Mouse (Mus musculus): ENCODE results near the gene Cdk19. TPM values are rescaled to one million over a fixed set of nuclear protein-coding genes. Genes with fewer than 3 reads are reported as not detected.
"Not testable (repeated sequence)": the region's sequence is repeated elsewhere in the genome, so short reads cannot be mapped to it uniquely, and the experiment has no call there.

Cdk19 gene
- total RNA-seq, 2 experiments from 2014 or later, result 7.6 to 17.1 TPM

DNA sequence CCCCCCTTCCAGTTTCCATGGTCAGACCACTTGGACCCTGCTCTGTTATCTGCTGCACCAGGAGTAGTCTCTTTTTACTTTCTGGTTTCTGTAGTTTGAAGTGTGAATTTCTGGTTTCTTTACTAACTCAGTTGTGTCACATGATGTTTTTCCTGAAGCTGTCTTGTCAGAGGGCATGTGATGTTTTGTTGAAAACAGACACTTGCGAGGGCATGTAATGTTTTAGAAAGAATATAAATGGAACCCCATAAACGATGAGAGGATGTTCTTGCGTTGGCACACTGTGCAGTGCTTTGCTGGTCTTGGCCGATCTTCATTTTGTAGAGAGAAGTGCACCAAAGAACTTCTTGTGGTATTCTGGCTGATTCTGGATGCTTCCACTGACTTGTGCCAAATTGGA lies 46.8 kb downstream of the Cdk19 start:
- no peak for DNase-seq

DNA sequence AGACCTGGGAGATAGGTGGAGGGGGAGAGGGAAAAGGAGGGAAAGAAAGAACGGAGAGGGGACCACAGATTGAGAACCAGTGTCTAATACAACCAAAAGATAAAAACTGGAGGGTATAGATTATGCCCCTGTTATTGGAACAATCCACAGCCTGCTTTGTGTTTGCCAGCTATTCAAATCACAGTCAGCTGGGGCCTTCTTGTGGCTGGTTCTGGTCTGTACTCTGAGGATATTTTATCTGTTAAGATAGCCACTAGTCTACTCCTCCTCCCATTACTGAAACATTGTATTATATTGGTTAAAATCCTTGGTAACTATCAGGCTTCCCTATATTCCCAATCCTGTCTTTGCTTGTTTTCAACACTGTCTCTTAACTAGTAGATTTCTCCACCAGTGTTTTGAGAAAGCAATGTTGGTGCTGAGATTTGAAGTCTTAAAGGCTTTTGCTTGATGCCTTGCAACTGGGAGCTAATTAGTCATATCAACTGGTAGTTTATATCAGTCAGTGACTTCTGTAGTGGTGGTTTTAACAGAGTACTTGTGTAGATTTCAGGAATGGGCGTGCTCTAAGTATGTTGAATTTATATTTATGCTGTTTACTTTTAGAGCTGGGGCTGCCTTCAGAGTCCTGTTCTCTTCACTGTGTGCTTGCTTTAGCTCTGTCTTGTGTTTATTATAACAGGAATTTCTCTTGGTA lies 54.2 kb downstream of the Cdk19 start:
- no peak for DNase-seq

DNA sequence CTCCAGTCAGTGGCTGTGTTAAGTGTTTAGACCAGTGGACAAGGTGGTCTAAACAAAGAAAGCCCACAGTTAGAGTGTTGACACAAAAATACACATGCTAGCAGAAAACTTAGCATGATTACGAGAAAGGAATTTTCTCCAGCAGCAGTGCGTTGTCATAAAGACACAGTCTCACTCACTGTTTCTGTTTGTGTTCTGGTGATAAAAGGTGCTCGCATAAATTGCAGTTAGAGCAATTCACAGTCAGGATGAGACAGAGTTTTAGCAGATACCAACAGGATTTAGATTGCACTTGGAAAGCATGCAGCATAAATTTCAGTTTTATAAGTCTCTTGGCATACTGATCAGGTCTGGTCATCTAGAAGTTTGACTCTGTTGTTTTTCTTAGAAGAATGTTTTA lies 59.5 kb downstream of the Cdk19 start:
- DNase-seq, result no peak

DNA sequence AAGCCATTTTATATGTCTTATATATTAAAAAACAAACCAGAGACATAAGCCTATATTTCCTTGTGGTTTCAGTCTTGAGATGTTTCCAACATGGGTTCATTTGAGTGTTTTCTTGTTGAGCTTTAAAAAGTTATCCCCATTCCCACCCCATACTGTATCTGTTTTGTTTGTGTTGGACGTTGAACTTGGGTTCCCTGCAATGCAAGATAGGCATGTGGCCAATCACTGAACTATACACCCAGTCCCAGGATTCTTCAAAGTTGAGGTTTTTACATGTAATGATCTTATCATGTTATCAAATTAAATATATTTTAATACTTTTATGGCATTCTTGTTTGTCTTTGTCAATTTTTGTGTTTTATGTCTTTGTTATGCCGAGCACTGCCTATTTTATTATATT lies 60.0 kb downstream of the Cdk19 start:
- DNase-seq, result no peak

DNA sequence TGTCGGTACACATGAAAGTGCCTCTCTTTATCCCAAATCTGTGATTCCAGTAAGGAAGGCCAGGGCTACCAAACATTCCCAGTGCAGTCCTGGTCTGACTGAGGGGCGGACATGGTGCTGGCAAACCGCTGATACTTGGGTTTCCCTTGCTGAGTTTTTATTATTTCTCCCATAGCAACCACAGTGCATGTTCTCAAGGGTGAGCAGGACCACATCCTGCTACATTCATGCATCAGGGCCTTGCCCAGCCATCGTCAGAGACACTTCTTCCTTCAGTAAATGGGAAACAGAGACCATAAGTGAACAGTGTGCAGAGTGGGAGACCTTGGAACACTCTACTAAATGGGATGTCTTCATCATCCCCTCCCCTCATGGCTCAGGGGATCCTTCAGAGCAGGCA lies 60.9 kb downstream of the Cdk19 start:
- no peak for DNase-seq

DNA sequence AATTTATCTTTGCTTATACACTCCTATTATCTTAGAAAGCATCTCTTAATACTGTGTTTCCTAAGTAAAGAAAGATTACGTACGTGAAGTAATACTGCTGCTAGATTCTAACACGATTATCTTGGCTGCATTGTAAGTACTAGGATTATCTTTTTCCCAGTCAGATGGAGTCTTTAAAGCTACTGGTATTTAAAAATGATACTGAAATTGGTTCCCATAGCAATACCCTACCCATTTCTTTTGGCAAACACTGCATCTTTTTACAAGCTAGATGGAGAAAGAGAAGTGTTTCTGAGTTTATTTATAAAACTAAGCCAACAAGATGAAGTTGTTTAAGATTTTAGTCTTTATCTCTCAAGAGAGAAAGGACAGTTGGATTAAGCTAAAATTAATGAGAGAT lies 67.3 kb downstream of the Cdk19 start:
- no peak for DNase-seq

DNA sequence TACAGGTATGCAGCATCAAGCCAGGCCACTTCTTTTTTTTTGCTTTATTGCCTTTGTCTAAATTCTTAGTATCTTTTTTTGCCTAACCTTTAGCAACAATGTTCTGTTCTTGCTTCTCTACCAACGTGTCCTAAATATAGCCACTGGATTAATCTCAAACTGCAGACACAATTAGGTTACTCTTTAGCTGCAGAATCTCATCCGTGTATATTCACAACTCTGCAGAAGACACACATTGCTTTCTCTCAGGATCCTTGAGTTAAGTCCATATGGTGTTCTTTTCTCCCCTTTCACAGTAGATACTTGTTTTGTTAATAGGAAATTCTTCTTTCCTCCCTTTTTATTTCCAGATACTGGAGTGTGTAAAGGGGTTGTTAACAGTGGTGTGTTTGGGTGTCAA lies 70.0 kb downstream of the Cdk19 start:
- no peak for DNase-seq

DNA sequence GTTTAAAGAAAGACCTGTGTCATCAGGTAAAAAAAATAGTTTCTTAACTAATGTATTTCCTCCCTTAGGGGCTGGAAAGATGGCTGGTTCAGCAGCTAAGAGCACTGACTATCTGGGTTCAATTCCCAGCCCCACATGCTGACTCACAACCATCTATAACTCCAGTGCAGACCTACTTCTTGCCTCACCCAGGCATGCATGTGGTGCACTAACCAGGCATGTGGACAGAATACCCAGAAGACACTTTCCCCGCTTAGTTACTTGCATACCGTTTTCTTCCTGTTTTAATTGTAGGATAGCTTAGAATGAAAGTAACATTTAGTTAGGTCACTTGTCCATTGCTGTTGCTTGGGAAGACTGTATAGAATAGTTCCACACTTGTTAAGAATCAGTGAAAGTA lies 72.0 kb downstream of the Cdk19 start:
- no peak for DNase-seq

DNA sequence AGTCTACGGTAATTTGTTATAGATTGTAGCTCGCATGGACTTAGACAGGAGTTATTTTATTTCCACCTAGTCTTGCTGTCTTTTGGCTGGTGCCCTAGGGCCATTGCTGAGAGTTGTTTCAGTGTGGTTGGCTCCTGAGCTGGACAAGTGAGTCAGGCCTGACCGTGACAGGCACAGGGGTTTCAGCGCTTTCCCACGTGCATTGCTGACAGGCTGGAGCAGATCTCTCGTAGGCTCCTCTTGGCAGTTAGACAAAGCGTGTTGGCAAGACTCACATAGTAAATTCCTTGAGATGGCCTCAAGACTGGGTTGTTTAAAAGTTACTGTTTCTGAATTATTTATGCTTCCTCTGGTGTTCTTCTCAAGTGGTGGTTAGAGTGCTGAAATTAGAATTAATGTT lies 77.6 kb downstream of the Cdk19 start:
- peak; percentile 75 to 80 for DNase-seq

DNA sequence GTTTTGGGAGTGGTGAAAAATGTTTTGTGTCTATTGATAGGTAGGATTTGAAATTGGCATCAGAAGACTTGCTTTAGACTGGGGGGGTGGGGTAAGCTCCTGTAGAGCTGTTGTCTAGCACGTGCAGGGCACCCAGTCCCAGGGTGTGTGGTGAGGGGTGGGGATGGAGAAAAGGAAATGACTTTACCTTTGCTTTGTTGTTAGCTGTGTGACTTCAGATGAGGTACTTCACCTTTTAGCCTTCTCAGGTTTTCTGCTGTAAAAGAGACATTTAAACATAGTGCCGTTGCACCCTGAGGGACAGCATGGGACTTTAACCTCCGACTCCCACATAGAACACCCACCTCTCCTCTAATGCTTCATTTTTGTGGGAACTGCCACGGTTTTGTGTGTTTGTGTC lies 80.5 kb downstream of the Cdk19 start:
- no peak for DNase-seq

DNA sequence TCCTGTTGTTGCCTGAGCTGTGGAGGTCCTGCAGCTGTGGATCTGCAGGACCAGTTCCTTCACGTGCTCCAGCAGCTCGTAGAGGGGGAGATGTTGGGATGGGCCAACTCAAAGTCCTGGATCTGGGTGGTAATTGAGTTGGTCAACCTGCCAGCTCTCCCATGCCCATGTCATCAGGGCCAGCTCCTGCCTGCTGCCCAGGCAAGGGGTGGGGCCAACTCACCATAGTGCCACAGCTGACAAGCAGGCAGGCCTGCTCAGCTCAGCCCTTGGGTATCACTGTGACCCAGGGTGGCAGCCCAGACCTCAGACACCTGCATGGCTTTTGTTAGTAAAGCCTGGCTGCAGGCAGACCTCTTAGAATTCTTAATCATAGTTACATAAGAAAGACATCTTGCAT lies 81.3 kb downstream of the Cdk19 start:
- DNase-seq, result peak in 1 of 2 experiments; percentile 10

DNA sequence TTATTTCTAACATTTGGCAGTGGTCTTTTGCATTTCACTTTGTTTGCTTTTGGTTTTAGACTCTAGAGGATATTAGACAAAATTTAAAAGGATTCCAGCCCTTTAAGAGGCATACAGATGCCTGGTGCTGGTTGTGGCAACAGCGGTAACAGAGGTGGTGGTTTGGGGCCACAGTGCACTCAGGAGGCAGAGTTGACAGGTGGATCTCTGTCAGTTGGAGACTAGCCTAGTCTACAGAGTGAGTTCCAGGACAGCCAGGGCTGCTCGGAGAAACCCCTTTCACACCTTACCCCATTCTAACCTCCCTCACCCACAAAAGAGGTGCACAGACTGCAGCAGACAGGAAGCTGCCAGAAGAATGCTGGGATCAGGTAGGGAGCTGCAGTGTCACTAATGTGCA lies 82.4 kb downstream of the Cdk19 start:
- DNase-seq, result no peak

DNA sequence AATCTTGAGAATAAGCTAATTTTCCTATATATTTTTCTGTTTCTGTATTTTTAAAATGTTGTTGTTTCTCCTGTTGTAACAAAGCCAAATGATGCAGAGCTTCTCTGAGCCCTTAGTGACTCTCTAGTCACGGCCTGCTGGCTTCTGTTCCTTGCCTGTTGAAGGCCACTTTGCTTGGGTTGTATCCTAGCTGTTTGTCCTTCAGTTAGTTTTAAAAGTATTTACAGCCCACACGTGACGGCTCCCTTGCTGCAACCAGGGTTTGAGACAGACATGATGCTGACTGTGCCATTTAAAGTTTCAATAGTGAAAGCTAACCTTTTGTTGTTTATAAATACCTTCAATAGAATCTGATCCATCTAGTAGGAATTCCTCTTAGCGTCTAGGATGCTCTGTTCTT lies 83.3 kb downstream of the Cdk19 start:
- peak; percentile 40 to 56 for DNase-seq

DNA sequence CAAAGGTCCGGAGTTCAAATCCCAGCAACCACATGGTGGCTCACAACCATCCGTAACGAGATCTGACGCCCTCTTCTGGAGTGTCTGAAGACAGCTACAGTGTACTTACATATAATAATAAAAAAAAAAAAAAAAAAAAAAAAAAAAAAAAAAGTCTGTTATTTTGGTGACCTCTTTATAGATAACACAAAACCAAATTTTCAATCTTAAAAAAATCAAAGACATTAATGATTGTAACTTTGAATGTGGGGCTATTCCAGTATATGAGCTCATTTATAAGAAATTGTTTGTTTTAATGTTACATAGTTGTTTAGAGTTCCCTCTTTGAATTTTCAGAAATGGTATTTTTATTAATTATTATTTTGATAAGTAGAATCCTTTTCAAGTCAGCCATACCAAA lies 85.1 kb downstream of the Cdk19 start:
- not testable (repeated sequence) for DNase-seq

DNA sequence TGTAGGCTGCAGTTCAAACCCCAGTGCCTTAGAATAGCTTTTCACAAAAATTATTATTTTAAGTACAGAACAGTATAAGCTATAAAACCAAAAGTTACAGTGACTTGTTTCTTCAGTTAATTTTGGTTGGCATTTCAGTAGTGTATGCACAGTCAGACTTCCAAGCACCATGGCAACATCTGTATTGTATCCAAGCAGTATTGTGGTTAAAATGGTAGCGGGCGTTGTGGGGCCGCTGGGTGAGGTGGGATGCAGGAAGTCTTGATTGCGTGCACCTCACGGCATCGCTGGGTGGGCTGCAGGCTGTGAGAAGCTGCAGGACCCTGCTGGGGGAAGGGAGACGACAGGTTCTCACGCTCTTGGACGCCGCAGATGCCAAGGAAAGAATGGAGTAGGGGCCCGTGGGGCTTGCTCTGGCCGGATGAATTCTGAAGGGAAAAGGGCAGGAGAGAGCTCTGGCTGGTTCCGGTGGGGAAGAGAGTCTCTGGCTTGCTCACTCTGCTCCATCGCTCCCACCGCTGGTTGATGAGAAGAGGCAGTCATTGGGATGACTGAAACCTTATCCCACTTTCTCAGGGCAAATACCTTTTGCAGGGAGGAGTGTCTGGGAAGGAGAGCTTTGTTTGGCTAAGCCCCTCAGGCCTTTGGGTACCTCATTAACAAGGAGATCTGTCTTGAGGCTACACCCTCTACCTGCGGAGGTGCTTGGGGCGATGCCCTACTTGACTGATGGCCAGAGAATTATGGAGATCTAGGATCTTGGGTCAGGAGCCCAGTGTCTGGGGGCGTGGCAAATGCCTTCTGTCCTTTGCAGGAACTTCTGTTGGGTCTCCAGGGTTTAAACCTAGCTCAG lies 86.1 kb downstream of the Cdk19 start:
- DNase-seq, result no peak

DNA sequence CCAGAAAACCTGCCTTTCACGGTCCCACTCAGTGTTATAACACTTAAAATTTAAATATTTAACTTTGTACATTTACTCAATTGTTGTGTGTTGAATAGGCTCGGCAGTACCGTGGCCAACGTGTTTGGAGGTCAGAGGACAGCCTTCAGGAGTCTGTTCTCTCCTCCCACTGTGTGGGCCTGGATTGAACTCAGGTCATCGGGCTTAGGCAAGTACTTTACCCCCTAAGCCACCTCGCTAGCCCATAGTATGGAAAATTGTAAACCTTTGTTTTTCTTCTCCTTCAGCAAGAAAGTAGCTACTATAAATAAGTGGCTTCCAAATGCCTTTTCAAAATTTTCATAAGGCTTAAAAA lies 86.7 kb downstream of the Cdk19 start:
- no peak for DNase-seq

DNA sequence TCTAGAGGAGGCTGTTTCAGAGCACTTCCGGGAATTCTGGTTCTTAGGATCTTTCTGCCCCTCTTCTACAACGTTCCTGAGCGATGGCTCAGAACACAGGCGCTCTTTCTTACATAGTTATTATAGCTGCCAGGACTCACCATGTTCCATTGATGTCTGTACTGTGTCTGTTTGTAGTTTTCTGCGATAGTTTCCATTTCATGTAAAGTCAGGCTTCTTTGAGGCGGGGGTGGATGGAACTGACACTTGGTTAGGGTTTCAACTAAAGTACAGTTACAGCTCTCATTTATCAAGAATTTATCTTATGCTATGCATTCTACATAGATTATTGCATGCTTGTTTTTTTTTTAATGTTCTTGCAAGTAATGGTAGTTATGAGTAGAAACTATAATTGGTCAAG lies 89.3 kb downstream of the Cdk19 start:
- no peak for DNase-seq

DNA sequence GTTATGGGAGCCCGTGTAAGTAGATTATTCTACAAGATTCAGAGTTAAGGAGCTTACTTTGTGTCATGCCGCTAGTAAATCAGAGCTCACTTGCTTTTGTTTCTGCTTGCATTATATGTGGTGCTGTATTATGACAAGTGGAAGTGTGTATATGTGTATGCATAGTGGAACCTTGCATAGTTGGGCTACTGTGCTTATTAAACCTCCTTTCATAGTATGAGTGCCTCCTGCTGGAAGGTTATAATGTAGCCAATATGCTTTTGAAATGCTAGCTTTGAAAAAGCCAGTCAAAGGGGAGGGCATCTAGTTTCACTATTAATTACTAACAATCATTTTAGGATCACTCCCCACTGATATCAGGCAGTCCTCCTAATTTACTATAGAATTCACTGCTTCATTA lies 89.7 kb downstream of the Cdk19 start:
- no peak for DNase-seq

DNA sequence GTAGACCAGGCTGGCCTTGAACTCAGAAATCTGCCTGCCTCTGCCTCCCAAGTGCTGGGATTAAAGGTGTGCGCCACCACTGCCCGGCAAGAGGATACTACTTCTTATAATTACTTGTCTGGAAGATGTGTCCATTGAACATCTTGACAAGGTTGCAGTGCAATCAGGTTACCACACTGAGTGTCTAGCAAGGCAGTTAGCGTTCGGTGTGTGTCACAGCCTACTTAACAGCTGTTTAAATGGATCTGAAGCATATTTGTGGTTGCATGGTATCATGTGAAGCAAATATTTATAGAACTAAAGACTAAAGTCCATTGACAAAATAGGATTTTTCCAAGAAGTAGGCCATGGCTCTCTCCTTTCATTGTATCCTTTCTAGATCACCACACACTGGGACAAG lies 90.8 kb downstream of the Cdk19 start:
- DNase-seq, result no peak

DNA sequence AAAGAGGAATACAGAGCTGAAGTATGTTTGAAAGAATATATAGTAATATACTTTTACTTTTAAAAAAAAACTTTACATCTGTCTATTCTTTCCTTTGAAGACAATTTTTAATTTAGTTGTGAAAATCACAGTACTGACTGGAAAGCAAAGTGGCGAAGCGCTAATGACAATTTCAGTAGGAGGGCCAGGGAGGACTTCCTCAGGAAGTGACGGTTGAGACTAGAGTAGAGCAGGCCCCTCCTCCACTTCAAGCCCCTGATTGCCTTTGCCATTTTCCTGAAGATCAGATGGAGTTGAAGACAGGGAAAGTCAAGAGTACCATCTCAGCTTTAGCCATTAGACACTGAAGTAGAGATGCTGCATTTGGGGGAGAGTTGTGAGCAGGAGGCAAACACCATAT lies 92.6 kb downstream of the Cdk19 start:
- no peak for DNase-seq

DNA sequence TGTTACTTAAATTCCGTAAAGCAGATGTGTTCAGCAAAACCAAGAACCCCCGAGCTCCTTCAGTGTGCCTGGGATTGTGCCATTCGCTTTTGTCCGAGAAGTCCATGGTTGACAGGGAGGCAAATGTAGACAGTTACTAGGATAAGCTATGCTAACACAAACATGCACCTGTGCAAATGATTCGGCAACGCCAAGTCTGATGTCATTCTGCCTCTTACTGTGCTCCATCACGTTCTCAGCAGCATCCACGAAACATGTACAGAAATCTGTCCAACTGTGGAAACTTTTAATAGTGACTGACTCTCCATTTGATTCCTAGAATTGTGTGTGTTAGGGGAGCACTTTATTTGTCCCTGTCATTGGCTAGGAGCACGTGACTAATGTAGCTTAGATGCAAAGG lies 93.0 kb downstream of the Cdk19 start:
- DNase-seq, result no peak

DNA sequence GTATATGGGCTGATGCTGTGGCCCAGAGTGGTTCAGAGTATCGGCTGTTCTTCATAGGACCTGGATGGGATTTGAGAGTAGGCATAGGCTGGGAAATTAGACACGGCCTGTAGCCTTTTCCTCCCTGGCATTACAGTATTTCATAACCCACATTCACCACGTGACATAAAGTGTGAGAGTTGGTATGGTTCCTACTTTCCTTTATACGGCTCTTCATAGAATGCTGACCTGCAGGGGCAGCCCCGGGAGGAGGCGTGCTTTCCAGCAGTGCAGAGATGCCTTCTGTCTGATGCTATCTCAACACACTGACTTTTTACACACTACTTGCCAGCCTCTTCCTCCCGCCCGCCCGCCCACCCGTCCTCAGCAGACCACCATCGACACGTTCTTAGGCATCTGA lies 96.0 kb downstream of the Cdk19 start:
- no peak for DNase-seq

DNA sequence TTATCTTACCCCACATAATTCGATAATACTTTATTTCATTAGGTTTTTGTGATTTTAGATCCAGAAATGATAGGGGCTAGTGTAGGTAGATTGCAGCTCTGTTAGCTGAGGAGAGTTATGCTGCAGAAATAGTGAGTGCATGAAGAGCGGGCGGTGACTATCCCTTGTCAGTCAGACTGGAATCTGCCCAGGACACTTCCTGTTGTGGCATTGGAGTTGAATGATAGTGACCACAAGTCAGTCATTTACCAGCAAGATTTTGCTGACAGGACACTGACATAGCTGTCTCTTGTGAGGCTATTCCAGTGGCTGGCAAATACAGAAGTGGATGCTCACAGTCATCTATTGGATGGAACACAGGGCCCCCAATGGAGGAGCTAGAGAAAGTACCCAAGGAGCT lies 97.8 kb downstream of the Cdk19 start:
- no peak for DNase-seq

DNA sequence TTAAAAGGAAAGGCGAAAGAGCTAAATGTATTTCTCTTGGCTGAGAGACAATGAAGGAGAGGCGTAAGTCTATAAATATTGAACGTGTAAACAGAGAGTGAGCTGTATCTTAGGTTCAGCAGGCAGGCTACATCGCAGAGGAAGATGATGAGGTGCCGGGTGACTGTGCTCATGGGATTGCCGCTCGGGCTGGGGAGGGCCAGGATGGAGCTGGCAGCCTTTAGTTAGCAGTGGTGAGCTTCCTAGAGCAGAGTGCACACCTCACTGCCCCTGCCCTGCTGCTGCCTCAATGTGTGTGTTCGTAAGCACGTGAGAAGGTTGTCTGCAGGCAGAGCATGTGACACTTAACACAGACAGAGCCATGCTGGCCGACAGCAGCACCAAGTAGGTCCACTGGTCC lies 101.4 kb downstream of the Cdk19 start:
- DNase-seq, result no peak

All from adrenal gland, postnatal 36 days (tissue).